Mouse (Mus musculus) heart, adult 2 months (tissue): ENCODE results near the gene Syt11. TPM values are rescaled to one million over a fixed set of nuclear protein-coding genes. Genes with fewer than 3 reads are reported as not detected.

Experiments
- DNase-seq, 2 experiments: peaks; one replicate each; pipeline ENCODE4 v3.0.0; 2021
- H3K27ac ChIP-seq: fragments of 200-600 bp; 2 replicates; pipeline ENCODE4 v1.8.1; 2022
- H3K27me3 ChIP-seq: fragments of 200-500 bp; 2 replicates; pipeline ENCODE4 v1.6.1; 2012; ENCODE audit warnings: mild to moderate bottlenecking, low read length, inconsistent platforms, mixed read lengths; ENCODE audit not compliant: control insufficient read depth, insufficient read depth
- H3K36me3 ChIP-seq: fragments of 200-500 bp; 2 replicates; pipeline ENCODE4 v1.6.1; 2012; ENCODE audit warnings: low read length, inconsistent platforms; ENCODE audit not compliant: control insufficient read depth, insufficient read depth
- H3K4me1 ChIP-seq: fragments of 200-500 bp; 2 replicates; pipeline ENCODE4 v1.6.1; 2011; ENCODE audit warnings: low read length; ENCODE audit not compliant: control insufficient read depth, insufficient read depth
- H3K4me3 ChIP-seq: fragments of 200-600 bp; 2 replicates; pipeline ENCODE4 v1.8.1; 2022
- H3K79me2 ChIP-seq: fragments of 200-500 bp; replicated peaks from 2 replicates; pipeline ENCODE4 v1.6.1; 2012; ENCODE audit warnings: mild to moderate bottlenecking, inconsistent platforms, low read length, moderate library complexity, mixed read lengths; ENCODE audit not compliant: control insufficient read depth, insufficient read depth
- H3K9ac ChIP-seq: fragments of 200-500 bp; 2 replicates; pipeline ENCODE4 v1.6.1; 2012; ENCODE audit warnings: low read depth, mild to moderate bottlenecking, control low read depth, inconsistent platforms, low read length, mixed read lengths
- CTCF ChIP-seq: fragments of 200-600 bp; IDR thresholded peaks from 2 replicates; pipeline ENCODE4 v1.8.1; 2022; ENCODE audit warnings: antibody characterized with exemption, mild to moderate bottlenecking, moderate library complexity
- EP300 ChIP-seq: fragments of 200-500 bp; IDR thresholded peaks from 2 replicates; pipeline ENCODE4 v1.6.1; 2011; ENCODE audit warnings: low read depth, low read length, control low read depth; ENCODE audit not compliant: insufficient read depth
- POLR2A ChIP-seq: fragments of 200-500 bp; IDR thresholded peaks from 2 replicates; pipeline ENCODE4 v1.6.1; 2011; ENCODE audit warnings: mild to moderate bottlenecking, low read depth, low read length, control low read depth; ENCODE audit not compliant: insufficient read depth
- WGBS: fragments of 180-500 bp; shearing (Covaris S2); methylation state at CpG from one replicate; pipeline ENCODE4 v1.1.7; 2018; 5-methylcytosine and 5-hydroxymethylcytosine counted together
- intact Hi-C: fragments of 180-260 bp; cut with DNase I; formaldehyde crosslinking; loops from one replicate; pipeline ENCODE4 v1.15.1; 2025
- polyA plus RNA-seq: library from polyadenylated mRNA; depleted of rRNA; stranded (reverse); fragments of >200 nt; gene quantifications from 2 replicates; pipeline ENCODE4 v1.2.3, GENCODE M21; 2012
- total RNA-seq, 2 experiments: library from RNA; stranded (reverse); gene quantifications; 2 replicates each; pipeline ENCODE4 v1.2.3; 2021

The Syt11 gene
- total and polyA plus RNA-seq, 3 experiments, result 6.6 to 10.2 (median 7.9) TPM

DNA sequence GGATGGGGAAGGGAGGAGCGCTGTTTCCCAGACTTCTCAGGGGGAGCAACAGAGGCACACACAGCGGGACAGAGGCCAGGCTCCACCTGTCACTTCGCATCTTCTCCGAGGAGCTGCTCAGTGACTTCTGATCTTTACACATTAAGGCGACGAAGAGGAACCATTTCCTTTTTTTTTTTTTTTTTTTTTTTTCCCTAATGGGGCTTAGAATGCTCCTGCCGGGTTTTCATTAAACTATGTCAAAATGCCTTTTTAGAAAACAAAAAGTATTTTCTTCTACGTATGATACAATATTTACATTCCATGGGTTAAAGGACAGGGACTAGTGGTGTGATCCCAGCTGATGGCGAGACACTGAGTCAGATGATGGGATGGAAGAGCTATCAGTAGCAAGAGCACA lies 29.4 kb downstream of the Syt11 start:
- Histone ChIP-seq H3K27me3 (no peaks in the 10 kb centered on the region), H3K9ac (no peak overlapping the region), H3K79me2 (no peaks in the 10 kb centered on the region), H3K27ac (no peak overlapping the region), H3K36me3 (no peaks in the 10 kb centered on the region), H3K4me1 (no peaks in the 10 kb centered on the region), H3K4me3 (no peak overlapping the region)
- no peak for TF ChIP-seq EP300
- no peak for TF ChIP-seq CTCF
- no peak for TF ChIP-seq POLR2A
- DNase-seq, result no peak
- WGBS, result 88% methylated on average over 9 of the region's 9 CpGs
- intact Hi-C loops, result no loop called here

DNA sequence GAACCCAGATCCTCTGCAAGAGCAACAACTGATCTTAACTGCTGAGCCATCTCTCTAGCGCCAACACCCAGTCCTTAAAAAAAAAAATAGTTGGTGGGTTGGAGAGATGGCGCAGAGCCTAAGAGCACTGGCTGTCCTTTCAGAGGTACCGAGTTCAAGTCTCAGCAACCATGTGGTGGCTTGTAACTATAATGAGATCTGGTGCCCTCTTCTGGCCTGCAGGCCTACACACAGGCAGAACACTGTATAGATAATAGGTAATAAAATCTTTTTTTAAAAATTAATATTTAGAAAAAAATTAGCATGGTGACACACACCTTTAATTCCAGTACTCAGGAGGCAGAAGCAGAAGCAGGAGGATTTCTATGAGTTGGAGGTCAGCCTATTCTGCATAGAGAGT lies 34.8 kb downstream of the Syt11 start:
- no peak overlapping the region for H3K9ac ChIP-seq
- no peaks in the 10 kb centered on the region for H3K36me3 ChIP-seq
- intact Hi-C loops, result no loop called here
- WGBS, result 90% methylated on average over 3 of the region's 3 CpGs
- no peaks in the 10 kb centered on the region for H3K79me2 ChIP-seq
- no peak for DNase-seq
- H3K27ac ChIP-seq, result no peak overlapping the region
- no peak overlapping the region for H3K4me3 ChIP-seq
- no peaks in the 10 kb centered on the region for H3K27me3 ChIP-seq
- no peaks in the 10 kb centered on the region for H3K4me1 ChIP-seq
- TF ChIP-seq EP300 (no peak), CTCF (peak; percentile 55), POLR2A (no peak)

DNA sequence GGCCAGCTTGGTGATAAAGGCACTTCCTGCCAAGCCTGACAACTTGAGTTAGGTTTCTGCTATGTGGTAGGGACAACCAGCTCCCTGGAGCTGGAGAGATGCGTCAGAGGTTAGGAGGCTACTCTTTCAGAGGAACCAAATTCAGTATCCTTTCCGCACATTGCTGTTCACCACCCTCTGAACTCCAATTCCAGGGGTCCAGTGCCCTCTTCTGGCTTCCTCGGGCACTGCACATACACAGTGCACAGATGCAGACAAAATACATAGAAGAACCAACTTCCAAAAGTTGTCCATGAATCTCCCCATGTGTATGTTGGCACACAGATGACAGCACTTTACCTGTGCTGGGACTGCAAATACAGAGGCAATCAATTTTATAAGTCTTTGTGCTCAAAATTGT lies 36.3 kb downstream of the Syt11 start:
- H3K4me1 ChIP-seq, result no peaks in the 10 kb centered on the region
- DNase-seq, result peak; percentile 67 to 83
- WGBS, result 26% methylated on average over 3 of the region's 3 CpGs
- no peak overlapping the region for H3K27ac ChIP-seq
- intact Hi-C loops, result loop anchor here (2.0 to 5.0 kb wide), 3 partner anchors 52 to 146 kb away; no protein-coding TSS in a partner anchor
- H3K36me3 ChIP-seq, result no peaks in the 10 kb centered on the region
- H3K9ac ChIP-seq, result no peak overlapping the region
- peak; percentile 78 for TF ChIP-seq EP300
- no peak for TF ChIP-seq POLR2A
- peak; percentile 96 for TF ChIP-seq CTCF
- no peak overlapping the region for H3K4me3 ChIP-seq
- H3K27me3 ChIP-seq, result no peaks in the 10 kb centered on the region
- H3K79me2 ChIP-seq, result no peaks in the 10 kb centered on the region

DNA sequence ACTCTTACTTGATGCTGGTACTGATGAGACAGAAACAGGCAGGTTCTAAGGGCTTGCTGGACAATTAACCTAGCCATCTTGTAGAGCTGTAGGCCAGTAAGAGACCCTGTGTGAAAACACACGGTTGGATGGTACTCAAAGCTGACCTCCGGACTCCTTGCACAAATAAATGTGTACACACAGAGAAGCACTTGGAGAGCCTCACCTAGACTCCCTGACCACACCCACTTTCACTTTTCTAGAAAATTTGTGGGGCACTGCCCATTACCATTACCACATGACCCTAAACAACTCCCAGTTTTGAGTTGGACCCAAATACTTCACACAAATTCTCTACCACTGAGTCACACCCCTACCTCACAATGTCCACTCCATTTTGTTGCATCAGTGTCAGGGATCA lies 38.4 kb downstream of the Syt11 start:
- Histone ChIP-seq H3K4me1 (no peaks in the 10 kb centered on the region), H3K79me2 (no peaks in the 10 kb centered on the region), H3K27me3 (no peaks in the 10 kb centered on the region), H3K9ac (no peak overlapping the region), H3K36me3 (no peaks in the 10 kb centered on the region), H3K27ac (no peak overlapping the region), H3K4me3 (no peak overlapping the region)
- WGBS, result 92% methylated on average over 2 of the region's 2 CpGs
- intact Hi-C loops, result loop anchor here (5.0 kb wide), 1 partner anchor 59 kb away; no protein-coding TSS in a partner anchor
- TF ChIP-seq CTCF (no peak), EP300 (no peak), POLR2A (no peak)
- DNase-seq, result no peak

DNA sequence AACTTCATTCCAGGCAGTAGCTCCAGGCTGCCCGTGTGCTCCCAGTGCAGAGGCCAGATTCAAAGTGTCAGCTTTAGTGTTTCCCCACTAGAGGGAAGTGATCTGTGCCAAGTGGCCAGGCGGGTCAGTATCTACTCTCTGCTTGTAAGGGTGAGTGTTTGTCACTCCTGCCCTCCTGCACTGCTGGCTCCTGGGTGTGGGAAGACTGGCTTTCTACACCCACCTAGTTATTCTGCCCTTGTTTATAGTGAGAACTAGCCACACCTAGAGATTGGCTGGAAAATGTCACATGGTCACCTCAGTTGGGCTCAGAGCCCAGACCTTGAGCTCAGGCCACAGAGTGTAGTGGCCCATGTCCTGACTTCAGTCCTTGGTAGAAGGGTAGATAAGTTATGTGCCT lies 55.9 kb downstream of the Syt11 start:
- intact Hi-C loops, result no loop called here
- Histone ChIP-seq H3K79me2 (peaks cover 4% of the 10 kb centered on the region), H3K9ac (no peak overlapping the region), H3K27me3 (no peaks in the 10 kb centered on the region), H3K4me3 (no peak overlapping the region; the same call in 1 of the 2 replicates), H3K27ac (peak overlapping the region; percentile 96), H3K36me3 (peaks cover 27% of the 10 kb centered on the region), H3K4me1 (peaks cover 12% of the 10 kb centered on the region)
- TF ChIP-seq CTCF, result peak; percentile 61
- TF ChIP-seq POLR2A, result peak; percentile 75
- TF ChIP-seq EP300, result peak; percentile 87; the same call in 1 of the 2 replicates
- 4% methylated on average over 2 of the region's 2 CpGs for WGBS
- peak; percentile 62 to 80 for DNase-seq

DNA sequence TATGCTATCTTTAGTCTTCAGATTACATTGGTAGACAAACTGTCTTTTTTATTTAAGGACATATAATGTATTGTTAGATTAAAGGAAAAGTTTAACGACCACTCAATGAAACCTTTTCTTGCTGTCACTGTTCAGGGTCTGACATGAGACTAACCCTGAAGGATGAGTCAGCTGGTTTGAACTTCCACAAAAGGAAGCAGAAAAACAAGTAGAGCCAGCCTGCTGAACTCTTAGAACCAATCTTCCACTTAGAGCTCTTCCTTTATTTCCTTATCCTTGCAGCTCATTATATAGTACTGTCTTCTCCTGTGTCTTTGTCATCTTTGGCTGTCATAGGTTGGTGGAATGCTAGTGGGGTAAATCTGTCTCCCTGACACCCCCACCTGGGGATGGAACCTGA lies 57.1 kb downstream of the Syt11 start:
- no peak for DNase-seq
- H3K79me2 ChIP-seq, result peaks cover 4% of the 10 kb centered on the region
- peaks cover 12% of the 10 kb centered on the region for H3K4me1 ChIP-seq
- H3K36me3 ChIP-seq, result peaks cover 26% of the 10 kb centered on the region
- intact Hi-C loops, result no loop called here
- H3K27ac ChIP-seq, result peak overlapping the region; percentile 96
- H3K9ac ChIP-seq, result peak overlapping the region; percentile 58
- 2% methylated on average over 1 of the region's 1 CpGs for WGBS
- peak overlapping the region; percentile 71 for H3K4me3 ChIP-seq
- H3K27me3 ChIP-seq, result no peaks in the 10 kb centered on the region
- no peak for TF ChIP-seq CTCF
- TF ChIP-seq POLR2A, result no peak
- no peak for TF ChIP-seq EP300
